Mouse (Mus musculus): Measurements from ENCODE around the gene Ror2.

The Ror2 gene

GRCm38 (mm10) chr13:53194306-53194705 is 91.6 kb downstream of the Ror2 start:
- no peak for DNase-seq (ENCODE audit: low read depth)

DNA sequence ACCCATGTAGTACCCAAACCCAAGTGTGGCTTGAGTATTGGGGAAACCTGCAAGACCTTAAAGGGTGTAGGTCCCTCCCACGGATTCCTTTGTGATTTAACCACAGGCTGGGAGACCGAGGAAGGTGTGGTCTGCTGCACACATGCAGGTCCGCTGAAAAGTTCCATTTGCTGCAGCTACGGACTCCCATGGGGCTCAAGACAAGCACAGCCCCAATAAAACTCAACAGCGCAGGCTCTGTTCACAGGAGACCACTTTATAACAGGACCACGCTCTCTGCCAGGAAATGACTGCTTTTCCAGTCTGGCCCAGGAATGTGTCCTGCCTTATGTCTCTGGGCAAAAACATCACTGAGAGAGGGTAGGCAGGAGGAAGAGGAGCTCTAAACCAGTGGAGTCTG is 92.2 kb downstream of the Ror2 start:
- no peak for DNase-seq (ENCODE audit: low read depth)

- no peak for DNase-seq (ENCODE audit: low read depth)
Measured at GRCm38 (mm10) chr13:53192286-53192685, 93.6 kb downstream of the Ror2 start.

- DNase-seq (ENCODE audit: low read depth): no peak
Measured at GRCm38 (mm10) chr13:53191657-53192056, 94.3 kb downstream of the Ror2 start.

- DNase-seq (ENCODE audit: low read depth): no peak
Measured at GRCm38 (mm10) chr13:53188935-53189334, 97.0 kb downstream of the Ror2 start.

DNA sequence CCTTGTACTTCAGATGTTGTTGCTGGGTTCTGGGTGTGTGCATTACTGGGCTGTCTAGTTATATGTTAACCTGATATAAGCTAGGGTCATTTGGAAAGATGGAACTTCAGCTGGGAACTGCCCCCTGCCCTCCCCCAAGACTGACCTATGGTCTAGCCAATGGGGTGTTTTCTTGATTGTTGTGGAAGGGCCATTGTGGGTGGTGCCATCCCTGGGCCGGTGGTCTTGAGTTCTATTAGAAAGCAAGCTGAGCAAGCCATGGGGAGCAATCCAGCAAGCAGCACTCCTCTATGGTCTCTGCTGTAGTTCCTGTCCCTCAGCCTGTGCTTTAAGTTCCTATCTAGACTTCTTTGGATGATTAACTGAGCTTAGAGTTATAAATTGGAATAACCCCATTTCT is 101.1 kb downstream of the Ror2 start:
- DNase-seq (ENCODE audit: low read depth): no peak

DNA sequence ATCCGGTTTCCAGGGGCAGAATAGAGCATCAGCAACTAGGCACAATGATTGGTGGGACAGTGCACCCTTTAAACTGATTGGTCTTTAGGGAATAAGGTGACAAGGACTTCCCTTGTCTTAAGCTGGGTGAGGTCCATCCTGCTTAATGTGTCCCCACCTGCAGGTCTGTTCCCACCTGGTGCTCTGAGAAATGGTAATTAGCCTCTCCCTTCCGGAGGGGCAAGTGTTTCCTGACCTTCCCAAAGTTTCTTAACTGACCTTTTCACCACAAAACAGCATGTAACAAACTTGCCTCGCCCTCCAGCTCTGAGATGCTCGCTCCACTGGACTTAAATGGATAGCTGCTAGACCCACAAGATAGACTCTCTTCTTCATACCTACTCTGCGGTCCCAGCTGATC is 101.8 kb downstream of the Ror2 start:
- DNase-seq (ENCODE audit: low read depth): no peak

- DNase-seq (ENCODE audit: low read depth): no peak
Measured at GRCm38 (mm10) chr13:53183161-53183577, 102.8 kb downstream of the Ror2 start.

- peak; percentile 72 for DNase-seq (ENCODE audit: low read depth)
Measured at GRCm38 (mm10) chr13:53178594-53178993, 107.3 kb downstream of the Ror2 start.

GRCm38 (mm10) chr13:53178171-53178570 is 107.8 kb downstream of the Ror2 start:
- no peak for DNase-seq (ENCODE audit: low read depth)

- DNase-seq (ENCODE audit: low read depth): no peak
Measured at GRCm38 (mm10) chr13:53177424-53177718, 108.6 kb downstream of the Ror2 start.

DNA sequence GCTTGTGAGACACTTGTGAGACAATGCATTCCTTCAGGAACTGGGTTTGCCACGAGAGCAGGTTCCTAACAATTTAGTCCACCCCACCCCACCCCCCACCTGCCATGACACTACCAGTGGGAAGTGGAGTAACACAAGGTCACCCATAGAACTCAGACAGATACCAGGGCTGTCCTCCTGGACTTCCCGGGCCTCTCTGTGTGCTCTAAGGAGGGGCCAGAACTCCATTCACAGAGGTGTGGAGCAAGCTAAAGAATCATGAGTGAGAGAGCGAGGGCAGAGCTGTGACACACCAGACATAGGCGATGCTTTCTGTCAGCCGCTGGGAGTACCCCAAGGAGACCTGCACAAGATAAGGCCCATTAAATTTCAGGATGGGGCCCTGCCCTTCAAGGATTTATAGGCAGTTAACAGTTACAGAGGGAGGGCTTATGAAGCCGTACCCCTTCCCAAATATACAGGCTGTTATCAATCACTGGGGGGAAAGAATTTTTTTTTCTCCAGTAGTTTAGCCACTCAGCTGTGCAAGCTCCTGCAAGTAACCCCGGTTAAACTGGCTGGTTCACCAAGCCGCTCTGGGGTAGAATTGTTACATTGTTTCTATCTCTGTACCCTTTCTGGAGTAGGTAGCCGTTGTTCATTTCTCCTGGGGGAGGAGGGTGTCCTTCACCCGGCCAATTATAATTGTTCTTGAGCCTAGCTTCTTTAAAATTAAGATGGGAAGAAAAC is 109.1 kb downstream of the Ror2 start:
- no peak for DNase-seq (ENCODE audit: low read depth)

- no peak for DNase-seq (ENCODE audit: low read depth)
Measured at GRCm38 (mm10) chr13:53175041-53175440, 110.9 kb downstream of the Ror2 start.

GRCm38 (mm10) chr13:53163671-53164070 is 122.3 kb downstream of the Ror2 start:
- DNase-seq (ENCODE audit: low read depth): no peak

GRCm38 (mm10) chr13:53163060-53163459 is 122.9 kb downstream of the Ror2 start:
- DNase-seq (ENCODE audit: low read depth): no peak

DNA sequence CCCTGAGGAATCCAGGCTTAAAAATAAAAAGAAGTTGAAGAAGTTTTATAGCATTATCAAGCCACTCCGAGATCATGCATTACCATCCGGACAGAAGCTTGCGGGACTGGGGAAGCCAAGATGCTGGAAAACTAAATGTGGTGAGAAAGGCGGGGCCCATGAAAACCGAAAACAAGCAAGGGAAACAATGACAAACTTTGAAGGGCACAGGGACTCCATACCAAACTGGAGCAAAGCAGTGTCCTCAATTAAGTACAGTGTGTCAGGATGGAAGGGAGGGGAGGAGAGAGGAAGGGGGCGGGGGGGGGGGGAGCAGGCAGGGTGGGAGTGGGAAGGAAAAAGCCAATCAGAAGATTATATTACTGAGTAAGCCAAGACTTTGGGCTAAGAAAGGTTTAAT is 126.4 kb downstream of the Ror2 start:
- no peak for DNase-seq (ENCODE audit: low read depth)

GRCm38 (mm10) chr13:53158405-53159005 is 127.4 kb downstream of the Ror2 start:
- DNase-seq (ENCODE audit: low read depth): no peak

GRCm38 (mm10) chr13:53156911-53157310 is 129.0 kb downstream of the Ror2 start:
- no peak for DNase-seq (ENCODE audit: low read depth)

DNA sequence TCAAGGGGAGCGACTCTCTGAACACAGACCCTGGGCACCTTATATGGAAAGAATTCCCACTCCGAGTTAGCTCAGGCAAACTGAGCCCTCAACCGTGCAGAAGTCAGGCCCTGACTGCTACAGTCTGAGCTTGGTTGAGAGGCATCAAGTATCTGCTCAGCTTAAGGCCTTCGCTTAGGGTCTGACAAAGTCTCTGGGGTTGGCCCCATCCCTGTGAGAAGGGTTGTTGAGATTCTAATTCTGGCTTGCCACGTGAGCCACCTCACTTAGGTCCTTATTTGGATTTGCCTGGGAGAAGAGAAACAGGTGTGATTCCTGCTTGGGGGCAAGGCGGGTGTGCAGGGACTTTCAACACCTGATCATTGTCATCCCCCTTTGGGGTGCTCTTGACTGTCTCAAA is 129.6 kb downstream of the Ror2 start:
- no peak for DNase-seq (ENCODE audit: low read depth)

GRCm38 (mm10) chr13:53145511-53145910 is 140.4 kb downstream of the Ror2 start:
- no peak for DNase-seq (ENCODE audit: low read depth)

DNA sequence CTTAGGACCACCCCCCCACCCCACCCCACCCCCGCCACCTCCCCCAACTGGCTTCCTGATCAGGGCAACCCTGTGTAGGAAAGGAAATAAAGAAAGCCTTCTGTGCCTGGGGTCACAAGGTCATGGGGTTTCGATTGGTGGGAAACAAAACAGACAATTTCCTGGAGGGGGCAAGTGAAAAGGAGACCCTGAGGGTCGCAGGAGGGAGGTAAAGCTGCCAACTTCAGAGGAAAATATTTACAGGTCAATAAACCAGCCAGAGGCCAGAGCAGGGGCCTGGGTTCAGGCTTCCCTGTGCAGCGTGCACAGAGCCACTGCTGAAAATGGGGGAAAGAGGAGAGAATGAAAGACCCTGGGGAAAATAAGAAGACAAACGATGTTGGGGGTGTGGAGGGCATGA is 142.8 kb downstream of the Ror2 start:
- DNase-seq (ENCODE audit: low read depth): no peak

GRCm38 (mm10) chr13:53142268-53142667 is 143.7 kb downstream of the Ror2 start:
- DNase-seq (ENCODE audit: low read depth): peak; percentile 90

- DNase-seq (ENCODE audit: low read depth): no peak
Measured at GRCm38 (mm10) chr13:53140298-53140697, 145.6 kb downstream of the Ror2 start.

- no peak for DNase-seq (ENCODE audit: low read depth)
Measured at GRCm38 (mm10) chr13:53130567-53130966, 155.4 kb downstream of the Ror2 start.
